Mouse (Mus musculus) thymus, adult 2 months (tissue): Measurements from ENCODE around the gene Sp6.

Experiments used
- CTCF ChIP-seq: fragments of 200-500 bp; IDR thresholded peaks from 2 replicates; pipeline ENCODE4 v1.5.1; 2012; ENCODE audit warnings: mild to moderate bottlenecking, control low read depth, low read length, moderate library complexity, borderline replicate concordance; ENCODE audit not compliant: control insufficient read depth, poor library complexity, insufficient read depth; ENCODE audit errors: extremely low read depth
- POLR2A ChIP-seq: fragments of 200-500 bp; IDR thresholded peaks from 2 replicates; pipeline ENCODE4 v1.6.1; 2012; ENCODE audit warnings: mild to moderate bottlenecking, low read length, control low read depth, moderate library complexity; ENCODE audit not compliant: control insufficient read depth, poor library complexity, insufficient read depth; ENCODE audit errors: extremely low read depth

DNA sequence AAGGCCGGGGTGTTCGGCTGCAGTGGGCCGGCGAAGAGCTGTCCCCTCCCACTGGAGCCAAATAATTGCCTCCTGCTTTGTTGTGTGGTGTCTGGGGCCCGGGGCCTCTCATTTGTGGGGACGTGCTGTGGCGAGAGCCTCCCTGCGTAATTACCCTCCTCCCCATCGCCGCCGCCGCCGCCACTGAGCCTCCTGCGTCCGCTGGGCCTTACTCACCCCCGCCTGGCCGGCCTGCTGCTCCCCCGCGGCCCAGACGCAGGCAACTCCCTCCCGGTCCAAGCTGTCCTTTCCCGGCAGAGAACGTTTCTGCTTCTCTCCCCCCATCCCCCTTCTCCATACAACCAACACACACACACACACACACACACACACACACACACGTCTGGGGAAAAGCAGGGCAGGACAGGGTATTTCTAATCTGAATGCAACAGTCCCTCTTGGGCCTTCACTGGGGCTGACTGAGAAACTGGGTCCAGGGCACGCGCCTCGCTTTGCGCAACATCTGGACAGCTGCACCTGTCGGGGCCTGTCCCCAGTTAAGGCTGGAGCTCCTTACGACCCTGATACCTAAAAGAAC, 15.7 kb upstream of the Sp6 start:
- no peak for TF ChIP-seq POLR2A
- no peak for TF ChIP-seq CTCF
